Mouse (Mus musculus): ENCODE results near the gene Colq.
A peak's percentile ranks its signal among the peaks of the same experiment; 100 is the strongest.
"Not testable (repeated sequence)": the region's sequence is repeated elsewhere in the genome, so short reads cannot be mapped to it uniquely, and the experiment has no call there.

Gene Colq

GRCm38 (mm10) chr14:31591243-31591642 is at the start of gene Colq:
Gene Colq (minus strand): TSS chr14:31591343.
- no peak for DNase-seq

GRCm38 (mm10) chr14:31640346-31640889 is 49.3 kb upstream of the Colq start, which contains the start of gene Gm49387:
Gene Gm49387 (minus strand): TSS chr14:31640878.
- DNase-seq = peak in 1 of 2 experiments; percentile 26

GRCm38 (mm10) chr14:31630677-31631076 is 39.5 kb upstream of the Colq start:
- DNase-seq = no peak

DNA sequence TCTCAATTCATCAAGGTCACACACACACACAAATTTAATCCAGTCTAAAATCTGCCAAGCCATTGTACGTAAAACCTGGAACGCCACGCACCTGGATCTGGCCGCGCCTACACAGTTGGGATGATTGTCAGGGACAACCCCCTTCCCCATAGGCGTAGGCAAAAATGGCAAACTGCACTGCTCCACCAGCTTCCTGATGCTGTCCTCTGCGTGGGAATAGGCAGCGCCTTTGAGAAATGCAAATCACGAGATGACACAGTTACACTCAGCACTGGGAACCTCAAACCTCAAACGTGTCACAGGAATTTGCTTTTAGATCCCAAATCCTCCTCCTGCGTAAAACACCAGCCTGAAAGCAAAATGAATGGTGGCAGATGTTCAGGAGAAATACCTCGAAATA is 31.6 kb upstream of the Colq start:
- no peak for DNase-seq

- DNase-seq = no peak
Observed at GRCm38 (mm10) chr14:31620591-31621223, 29.6 kb upstream of the Colq start.

DNA sequence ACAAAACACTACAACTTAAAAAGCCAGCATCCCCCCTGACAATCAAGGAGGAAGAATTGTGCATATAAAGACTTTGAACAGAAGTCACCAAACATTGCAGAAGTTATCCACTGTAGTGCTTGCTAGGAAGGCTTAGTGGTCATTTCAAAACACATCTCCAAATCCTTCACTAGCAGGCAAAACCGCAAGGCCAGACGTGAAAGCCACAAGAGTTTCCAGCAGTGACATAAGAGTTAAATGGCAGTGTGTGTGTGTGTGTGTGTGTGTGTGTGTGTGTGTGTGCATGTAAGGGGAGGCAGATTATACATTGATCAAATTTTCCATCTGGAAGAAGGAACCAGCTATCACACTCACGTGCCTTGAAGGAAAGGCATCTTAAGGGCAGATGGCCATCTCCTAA is 26.9 kb upstream of the Colq start:
- no peak for DNase-seq

- DNase-seq = no peak
Observed at GRCm38 (mm10) chr14:31617204-31617603, 26.1 kb upstream of the Colq start.

GRCm38 (mm10) chr14:31613671-31614070 is 22.5 kb upstream of the Colq start:
- no peak for DNase-seq

GRCm38 (mm10) chr14:31611986-31612385 is 20.8 kb upstream of the Colq start:
- no peak for DNase-seq

DNA sequence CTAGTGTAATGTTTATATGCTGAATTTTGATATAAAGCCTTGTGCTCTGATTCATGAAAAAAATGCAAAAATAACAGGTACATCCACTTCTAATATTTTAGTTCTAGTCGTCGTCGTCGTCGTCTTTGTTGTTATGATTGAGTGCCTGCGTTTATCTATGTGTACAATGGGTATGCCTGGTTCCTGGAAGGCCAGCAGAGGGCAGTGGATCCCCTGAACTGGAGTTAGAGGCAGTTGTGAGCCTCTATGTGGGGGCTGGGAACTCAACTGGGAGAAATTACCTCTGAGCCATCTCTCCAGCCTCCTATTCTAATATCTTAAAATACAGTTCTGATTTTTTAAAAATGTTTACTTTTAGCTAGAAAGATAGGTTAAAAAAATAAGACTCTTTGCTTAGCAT is 14.4 kb upstream of the Colq start:
- DNase-seq = no peak

DNA sequence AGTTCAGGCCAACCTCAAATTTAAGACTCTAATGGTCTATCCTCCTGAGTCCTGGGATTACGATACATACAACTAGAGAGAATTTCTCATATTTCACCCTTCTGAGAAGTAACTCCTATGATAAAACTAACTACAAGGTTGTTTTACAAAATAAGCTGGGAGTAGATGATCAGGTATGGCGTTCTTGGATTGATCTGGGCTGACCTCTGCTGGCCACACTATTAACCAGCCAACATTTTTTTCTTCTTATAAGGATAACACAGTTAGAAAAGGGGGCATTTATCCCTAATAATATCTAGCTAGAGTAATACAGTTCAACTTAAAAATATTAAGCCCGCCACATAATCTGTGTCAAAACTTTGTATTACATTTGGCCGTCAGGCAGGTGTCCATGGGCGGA is 13.8 kb upstream of the Colq start:
- DNase-seq = peak in 1 of 2 experiments; percentile 35

DNA sequence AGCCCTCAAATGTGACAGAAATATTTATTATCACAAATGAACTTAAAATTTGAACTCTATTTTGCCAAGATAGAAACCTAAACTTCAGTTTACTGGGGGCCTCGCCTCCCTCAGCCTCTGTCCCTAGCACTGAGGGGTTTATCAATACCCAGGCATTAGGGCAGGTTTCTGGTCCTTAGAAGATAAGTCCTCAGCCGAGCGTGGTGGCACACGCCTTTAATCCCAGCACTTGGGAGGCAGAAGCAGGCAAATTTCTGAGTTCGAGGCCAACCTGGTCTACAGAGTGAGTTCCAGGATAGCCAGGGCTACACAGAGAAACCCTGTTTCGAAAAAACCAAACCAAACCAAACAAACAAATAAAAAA is 11.5 kb upstream of the Colq start:
- not testable (repeated sequence) for DNase-seq

GRCm38 (mm10) chr14:31601908-31602615 is 10.9 kb upstream of the Colq start:
- no peak for DNase-seq

GRCm38 (mm10) chr14:31597446-31597845 is 6.3 kb upstream of the Colq start:
- DNase-seq = no peak

- no peak for DNase-seq
Observed at GRCm38 (mm10) chr14:31596408-31596807, 5.3 kb upstream of the Colq start.

- DNase-seq = no peak
Observed at GRCm38 (mm10) chr14:31594693-31595092, 3.5 kb upstream of the Colq start.

DNA sequence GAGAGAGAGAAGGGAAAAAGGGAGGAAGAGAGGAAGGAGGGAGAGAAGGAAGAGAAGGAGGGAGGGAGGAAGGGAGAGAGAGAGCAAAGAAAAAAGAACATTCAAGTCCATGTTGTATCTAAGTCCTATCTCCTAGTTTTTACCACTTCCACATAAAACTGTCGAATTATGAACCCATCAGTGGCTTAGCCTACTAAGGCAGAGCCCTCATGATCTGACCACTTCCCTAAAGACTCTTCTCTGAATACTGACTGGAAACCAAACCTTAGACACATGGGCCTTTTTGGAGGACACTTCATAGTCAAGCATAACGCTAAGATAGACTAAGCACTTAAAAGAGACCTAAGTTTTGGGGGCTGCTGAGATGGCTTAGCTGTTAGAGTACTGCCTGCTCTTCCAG is 1.9 kb upstream of the Colq start:
- no peak for DNase-seq

- no peak for DNase-seq
Observed at GRCm38 (mm10) chr14:31586451-31586850, 4.7 kb downstream of the Colq start.

- no peak for DNase-seq
Observed at GRCm38 (mm10) chr14:31583082-31583481, 8.1 kb downstream of the Colq start.

GRCm38 (mm10) chr14:31577966-31578735 is 13.0 kb downstream of the Colq start:
- DNase-seq = no peak

GRCm38 (mm10) chr14:31576846-31577697 is 14.1 kb downstream of the Colq start:
- peak in 1 of 2 experiments; percentile 54 for DNase-seq

DNA sequence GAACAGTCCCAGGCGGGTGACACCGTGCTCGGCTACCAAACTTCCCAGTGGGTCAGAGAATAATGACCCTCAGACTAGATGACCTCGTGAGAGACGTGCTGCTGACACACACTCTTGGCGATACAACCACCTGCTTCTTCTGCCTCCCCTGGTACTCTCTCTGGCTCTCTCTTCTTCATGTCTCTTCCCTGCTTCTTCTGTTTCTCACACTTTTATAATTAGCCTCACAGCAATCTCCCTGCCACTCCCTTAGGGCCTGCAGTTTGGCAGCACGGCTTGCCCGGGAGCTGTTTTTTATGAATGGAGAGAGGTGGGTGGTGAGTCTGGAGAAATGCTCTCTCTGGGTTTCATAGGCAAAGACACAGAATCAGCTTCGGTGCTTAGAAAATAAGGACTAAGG is 15.3 kb downstream of the Colq start:
- no peak for DNase-seq

Measured in thymus, adult 18-20 months (tissue).